Mouse (Mus musculus): ENCODE data around the gene Itga9. TPM values are rescaled to one million over a fixed set of nuclear protein-coding genes. Genes with fewer than 3 reads are reported as not detected.

The Itga9 gene
- total and polyA plus RNA-seq, 2 experiments from 2014 or later = 10.7 to 61.5 TPM

- Histone ChIP-seq H3K9me3 (replicated peaks; ENCODE audit: control insufficient read depth, low read length) (no peaks in the 10 kb centered on the region), H3K4me3 (ENCODE audit: low read depth, low read length) (peak overlapping the region; percentile 89), H3K4me2 (ENCODE audit: low read depth, low read length) (peak overlapping the region; percentile 97), H3K4me1 (ENCODE audit: control insufficient read depth, insufficient read depth) (peaks cover 29% of the 10 kb centered on the region), H3K36me3 (replicated peaks; ENCODE audit: control insufficient read depth, insufficient read depth, low read length) (no peaks in the 10 kb centered on the region), H3K27ac (ENCODE audit: low read depth) (peak overlapping the region; percentile 72), H3K27me3 (ENCODE audit: control insufficient read depth, insufficient read depth, low read length) (no peaks in the 10 kb centered on the region), H3K9ac (replicated peaks; ENCODE audit: low read depth, low read length) (peak overlapping the region; percentile 91)
- DNase-seq (ENCODE audit: low spot score) (peak; percentile 28), ATAC-seq (ENCODE audit: insufficient read depth, low read depth) (peak; percentile 28; the same call in 1 of the 2 replicates)
- WGBS = under 1% methylated on average over 67 of the region's 68 CpGs
- no peak for TF ChIP-seq EP300 (IDR thresholded peaks at IDR 0.05; ENCODE audit: low read depth)
- no peak for TF ChIP-seq CTCF (IDR thresholded peaks at IDR 0.05; ENCODE audit: low read depth)
These were observed 404 bp downstream of the Itga9 start for GRCm38 (mm10) chr9:118606817-118607371.

GRCm38 (mm10) chr9:118607701-118608401 is 1.4 kb downstream of the Itga9 start:
- peak overlapping the region; percentile 89 for H3K4me3 ChIP-seq (ENCODE audit: low read depth, low read length)
- 60% methylated on average over 16 of the region's 16 CpGs for WGBS
- TF ChIP-seq CTCF (IDR thresholded peaks at IDR 0.05; ENCODE audit: low read depth) = no peak
- no peak for TF ChIP-seq EP300 (IDR thresholded peaks at IDR 0.05; ENCODE audit: low read depth)
- peak overlapping the region; percentile 97 for H3K4me2 ChIP-seq (ENCODE audit: low read depth, low read length)
- H3K27me3 ChIP-seq (ENCODE audit: control insufficient read depth, insufficient read depth, low read length) = no peaks in the 10 kb centered on the region
- H3K9me3 ChIP-seq (replicated peaks; ENCODE audit: control insufficient read depth, low read length) = no peaks in the 10 kb centered on the region
- no peaks in the 10 kb centered on the region for H3K36me3 ChIP-seq (replicated peaks; ENCODE audit: control insufficient read depth, insufficient read depth, low read length)
- DNase-seq (ENCODE audit: low spot score) (no peak), ATAC-seq (ENCODE audit: insufficient read depth, low read depth) (no peak)
- H3K4me1 ChIP-seq (ENCODE audit: control insufficient read depth, insufficient read depth) = peaks cover 37% of the 10 kb centered on the region
- 0 out of 2 replicates have a peak overlapping the region, but pooled peaks have one; percentile 91 for H3K9ac ChIP-seq (replicated peaks; ENCODE audit: low read depth, low read length)
- no peak overlapping the region for H3K27ac ChIP-seq (ENCODE audit: low read depth)

- Histone ChIP-seq H3K4me3 (ENCODE audit: low read depth, low read length) (no peak overlapping the region), H3K4me1 (ENCODE audit: control insufficient read depth, insufficient read depth) (peaks cover 37% of the 10 kb centered on the region), H3K27ac (ENCODE audit: low read depth) (no peak overlapping the region), H3K4me2 (ENCODE audit: low read depth, low read length) (peak overlapping the region; percentile 17; the same call in 1 of the 2 replicates), H3K36me3 (replicated peaks; ENCODE audit: control insufficient read depth, insufficient read depth, low read length) (no peaks in the 10 kb centered on the region), H3K27me3 (ENCODE audit: control insufficient read depth, insufficient read depth, low read length) (no peaks in the 10 kb centered on the region), H3K9ac (replicated peaks; ENCODE audit: low read depth, low read length) (no peak overlapping the region), H3K9me3 (replicated peaks; ENCODE audit: control insufficient read depth, low read length) (no peaks in the 10 kb centered on the region)
- ATAC-seq (ENCODE audit: insufficient read depth, low read depth) (peak; percentile 16; the same call in 1 of the 2 replicates), DNase-seq (ENCODE audit: low spot score) (no peak)
- TF ChIP-seq CTCF (IDR thresholded peaks at IDR 0.05; ENCODE audit: low read depth) (no peak), EP300 (IDR thresholded peaks at IDR 0.05; ENCODE audit: low read depth) (no peak)
- 36% methylated on average over 4 of the region's 4 CpGs for WGBS
These were observed 2.1 kb downstream of the Itga9 start for GRCm38 (mm10) chr9:118608556-118608955.

- Histone ChIP-seq H3K9me3 (replicated peaks; ENCODE audit: control insufficient read depth, low read length) (no peaks in the 10 kb centered on the region), H3K9ac (replicated peaks; ENCODE audit: low read depth, low read length) (no peak overlapping the region), H3K27me3 (ENCODE audit: control insufficient read depth, insufficient read depth, low read length) (no peaks in the 10 kb centered on the region), H3K4me2 (ENCODE audit: low read depth, low read length) (no peak overlapping the region), H3K27ac (ENCODE audit: low read depth) (no peak overlapping the region), H3K4me3 (ENCODE audit: low read depth, low read length) (no peak overlapping the region), H3K4me1 (ENCODE audit: control insufficient read depth, insufficient read depth) (peaks cover 37% of the 10 kb centered on the region), H3K36me3 (replicated peaks; ENCODE audit: control insufficient read depth, insufficient read depth, low read length) (no peaks in the 10 kb centered on the region)
- peak; percentile 58 for TF ChIP-seq CTCF (IDR thresholded peaks at IDR 0.05; ENCODE audit: low read depth)
- TF ChIP-seq EP300 (IDR thresholded peaks at IDR 0.05; ENCODE audit: low read depth) = no peak
- WGBS = 49% methylated on average over 10 of the region's 10 CpGs
- ATAC-seq (ENCODE audit: insufficient read depth, low read depth) (no peak), DNase-seq (ENCODE audit: low spot score) (no peak)
These were observed 3.6 kb downstream of the Itga9 start for GRCm38 (mm10) chr9:118610060-118610459.

GRCm38 (mm10) chr9:118611111-118611541 is 4.6 kb downstream of the Itga9 start:
- Histone ChIP-seq H3K9ac (replicated peaks; ENCODE audit: low read depth, low read length) (no peak overlapping the region), H3K4me3 (ENCODE audit: low read depth, low read length) (peak overlapping the region; percentile 4), H3K27me3 (ENCODE audit: control insufficient read depth, insufficient read depth, low read length) (no peaks in the 10 kb centered on the region), H3K4me1 (ENCODE audit: control insufficient read depth, insufficient read depth) (peaks cover 35% of the 10 kb centered on the region), H3K36me3 (replicated peaks; ENCODE audit: control insufficient read depth, insufficient read depth, low read length) (no peaks in the 10 kb centered on the region), H3K27ac (ENCODE audit: low read depth) (peak overlapping the region; percentile 9), H3K9me3 (replicated peaks; ENCODE audit: control insufficient read depth, low read length) (no peaks in the 10 kb centered on the region), H3K4me2 (ENCODE audit: low read depth, low read length) (peak overlapping the region; percentile 55)
- peak; percentile 72 for DNase-seq (ENCODE audit: low spot score)
- TF ChIP-seq CTCF (IDR thresholded peaks at IDR 0.05; ENCODE audit: low read depth) = no peak
- peak; percentile 64 for ATAC-seq (ENCODE audit: insufficient read depth, low read depth)
- 9% methylated on average over 14 of the region's 14 CpGs for WGBS

All from heart, postnatal 0 days (tissue).